Mouse (Mus musculus): ENCODE data around the gene Mto1. TPM values are rescaled to one million over a fixed set of nuclear protein-coding genes. Genes with fewer than 3 reads are reported as not detected.
A peak's percentile ranks its signal among the peaks of the same experiment; 100 is the strongest.

The Mto1 gene
- polyA plus RNA-seq (2012; rRNA removed): 27.5 and 33.9 TPM in 2 replicates

GRCm38 (mm10) chr9:78447973-78448873 lies at the start of gene Mto1, which contains the start of gene Gm17324:
Mto1 (plus strand) TSS chr9:78448208.
Gm17324 (minus strand) TSS chr9:78448786.
- peak; percentile 63 to 89 for DNase-seq (ENCODE audit: extremely low spot score in 1 of 2, low spot score in 1 of 2)

GRCm38 (mm10) chr9:78400570-78400969 lies 47.4 kb upstream of the Mto1 start:
- DNase-seq (ENCODE audit: extremely low spot score in 1 of 2, low spot score in 1 of 2): no peak

DNA sequence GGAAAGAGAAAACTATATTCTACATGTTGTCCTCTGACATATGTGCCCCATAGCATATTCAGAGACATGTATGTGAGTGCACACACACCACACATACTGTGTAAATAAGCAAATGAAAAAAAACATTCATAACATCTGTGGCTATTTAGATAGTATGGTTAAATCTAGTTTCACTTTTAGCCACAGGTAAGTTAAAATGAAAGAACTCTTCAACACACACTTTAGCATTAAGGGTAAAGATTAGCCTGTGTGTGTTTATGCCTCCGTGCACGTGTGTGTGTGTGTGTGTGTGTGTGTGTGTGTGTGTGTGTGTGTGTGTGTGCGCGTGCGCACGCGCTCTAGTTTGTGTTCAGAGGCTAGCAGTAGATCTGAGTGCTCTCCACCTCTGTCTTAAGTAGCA lies 46.4 kb upstream of the Mto1 start:
- no peak for DNase-seq (ENCODE audit: extremely low spot score in 1 of 2, low spot score in 1 of 2)

DNA sequence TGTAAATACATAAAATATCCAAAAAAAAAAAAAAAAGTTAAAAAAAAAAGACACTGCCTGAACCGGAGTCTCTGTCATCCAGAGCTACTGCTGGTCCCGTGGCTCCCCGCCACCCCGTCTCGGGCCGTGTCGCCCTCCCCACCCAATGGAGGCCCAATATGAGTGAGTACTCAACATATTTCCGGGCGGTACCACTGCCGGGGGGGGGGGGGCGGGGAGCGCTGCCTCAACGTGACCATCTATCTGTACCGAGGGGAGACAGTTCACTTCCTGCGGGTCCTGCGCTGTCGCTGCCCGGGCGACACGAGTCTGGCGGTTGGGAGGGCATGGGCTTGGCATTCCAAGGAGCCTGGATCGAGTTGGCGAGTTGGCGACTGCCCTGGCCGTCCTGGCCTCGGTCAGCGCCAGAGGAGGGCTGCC lies 20.6 kb upstream of the Mto1 start:
- DNase-seq (ENCODE audit: extremely low spot score in 1 of 2, low spot score in 1 of 2): no peak

DNA sequence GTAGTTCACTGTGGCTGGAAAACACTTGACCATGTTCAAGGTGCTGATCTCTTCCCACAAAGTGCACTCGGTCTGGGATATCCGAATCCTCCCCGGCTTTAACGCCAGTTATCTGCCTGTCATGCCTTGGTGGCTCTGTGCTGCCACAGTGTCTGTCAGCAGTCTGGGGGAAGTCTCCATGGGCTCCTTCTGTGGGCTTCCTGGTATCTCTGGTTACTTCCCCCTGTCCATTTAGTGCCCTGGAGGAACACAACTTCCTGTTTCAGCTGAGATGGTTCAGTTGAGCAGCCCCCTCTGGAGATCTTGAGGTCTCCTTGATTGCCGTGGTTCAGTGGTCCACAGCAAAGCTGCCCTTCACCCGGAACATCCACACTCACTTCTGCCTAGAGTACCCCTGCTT lies 19.8 kb upstream of the Mto1 start:
- DNase-seq (ENCODE audit: extremely low spot score in 1 of 2, low spot score in 1 of 2): no peak

GRCm38 (mm10) chr9:78428870-78429432 lies 19.1 kb upstream of the Mto1 start:
- DNase-seq (ENCODE audit: extremely low spot score in 1 of 2, low spot score in 1 of 2): no peak

- no peak for DNase-seq (ENCODE audit: extremely low spot score in 1 of 2, low spot score in 1 of 2)
These were observed 18.5 kb upstream of the Mto1 start for GRCm38 (mm10) chr9:78429551-78429950.

DNA sequence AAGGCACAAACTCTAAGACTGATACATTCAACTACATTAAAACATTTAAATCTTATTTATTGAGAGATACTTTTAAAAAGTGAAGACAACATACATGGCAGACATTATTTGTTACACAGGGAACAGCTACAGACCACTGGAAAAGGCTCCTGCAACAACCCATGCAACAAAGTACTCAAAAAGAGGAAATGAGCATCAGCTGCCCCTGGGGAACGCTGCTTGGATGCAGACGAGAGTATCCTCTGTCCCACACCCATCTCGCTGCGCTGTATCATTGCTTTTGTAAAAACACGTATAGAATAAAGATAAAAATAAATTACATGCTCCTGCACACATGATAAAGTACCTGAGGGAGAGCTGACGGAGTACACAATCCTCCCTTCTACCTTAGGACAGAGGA lies 17.5 kb upstream of the Mto1 start:
- no peak for DNase-seq (ENCODE audit: extremely low spot score in 1 of 2, low spot score in 1 of 2)

DNA sequence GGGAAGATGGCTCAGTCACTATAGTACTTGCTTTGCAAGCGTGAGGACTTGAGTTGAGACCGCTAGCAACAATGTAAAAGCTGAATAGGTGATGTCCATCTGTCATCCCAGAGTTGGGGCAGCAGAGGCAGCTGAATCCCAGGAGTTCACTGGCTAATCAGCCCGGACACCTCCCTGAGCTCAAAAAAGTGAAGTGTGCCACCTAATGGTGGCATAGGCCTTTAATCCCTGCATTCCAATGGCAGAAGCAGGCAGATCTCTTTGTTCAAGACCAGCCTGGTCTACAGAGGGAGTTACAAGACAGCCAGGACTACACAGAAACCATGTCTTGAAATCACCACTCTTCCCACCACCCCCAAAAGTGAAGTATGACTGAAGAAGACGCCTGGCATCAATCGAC lies 15.5 kb upstream of the Mto1 start:
- DNase-seq (ENCODE audit: extremely low spot score in 1 of 2, low spot score in 1 of 2): no peak

DNA sequence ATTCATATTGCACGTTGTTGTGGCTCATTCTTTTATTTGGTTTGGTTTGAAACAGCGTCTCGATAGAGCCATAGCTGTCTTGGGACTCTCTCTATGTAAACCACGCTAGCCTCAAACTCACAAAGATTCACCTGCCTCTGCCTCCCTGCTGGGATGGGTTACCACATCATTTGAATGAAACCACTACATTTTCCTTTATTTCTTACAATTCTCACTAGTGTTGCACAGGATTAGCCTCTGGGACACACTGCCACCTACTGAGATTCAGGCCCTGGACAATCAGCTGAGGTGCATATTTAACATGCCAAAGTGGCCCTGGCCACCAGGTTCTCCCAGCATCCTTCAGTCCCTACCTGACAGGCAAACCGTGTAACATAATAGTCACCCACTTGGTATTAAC lies 8.6 kb upstream of the Mto1 start:
- no peak for DNase-seq (ENCODE audit: extremely low spot score in 1 of 2, low spot score in 1 of 2)

DNA sequence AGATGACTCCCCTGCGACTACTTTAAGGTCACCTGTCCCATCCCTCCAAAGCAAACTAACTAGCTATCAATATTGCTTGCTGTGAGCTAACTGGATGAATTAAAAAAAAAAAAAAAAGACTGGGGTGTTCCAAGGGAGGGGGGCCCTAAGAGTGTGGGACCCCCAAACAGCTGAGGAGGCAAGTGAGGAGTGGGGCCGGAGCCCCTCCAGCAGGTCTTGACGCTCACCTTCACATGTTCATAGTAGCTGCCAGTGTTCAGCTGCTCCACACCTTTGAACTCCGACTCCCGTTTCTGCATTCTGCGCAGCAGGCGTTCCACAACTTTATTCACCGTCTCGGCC lies 5.8 kb upstream of the Mto1 start:
- DNase-seq (ENCODE audit: extremely low spot score in 1 of 2, low spot score in 1 of 2): no peak

- peak in 1 of 2 experiments; percentile 20 for DNase-seq (ENCODE audit: extremely low spot score in 1 of 2, low spot score in 1 of 2)
These were observed 5.2 kb upstream of the Mto1 start, which contains the start of gene Cgas for GRCm38 (mm10) chr9:78442579-78443392. Cgas (minus strand) TSS chr9:78443237.

GRCm38 (mm10) chr9:78447606-78447972 lies 419 bp upstream of the Mto1 start:
- no peak for DNase-seq (ENCODE audit: extremely low spot score in 1 of 2, low spot score in 1 of 2)

DNA sequence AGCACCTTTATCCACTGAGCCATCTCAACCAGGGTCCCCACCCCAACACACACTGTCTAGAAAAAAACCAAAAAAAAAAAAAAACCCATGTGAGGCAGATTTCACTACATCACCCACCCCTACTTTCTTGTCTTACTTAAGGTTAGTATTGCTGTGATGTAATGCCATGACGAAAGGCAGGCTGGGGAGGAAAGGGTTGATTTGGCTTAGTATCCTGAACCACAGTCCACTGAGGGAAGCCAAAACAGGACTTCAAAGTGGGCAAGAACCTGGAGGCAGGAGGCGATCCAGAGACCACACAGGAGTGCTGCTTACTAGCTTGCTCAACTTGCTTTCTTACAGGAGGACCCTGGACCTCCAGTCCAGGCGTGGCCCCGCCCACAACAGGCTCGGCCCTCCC lies 2.4 kb downstream of the Mto1 start:
- no peak for DNase-seq (ENCODE audit: extremely low spot score in 1 of 2, low spot score in 1 of 2)

- no peak for DNase-seq (ENCODE audit: extremely low spot score in 1 of 2, low spot score in 1 of 2)
These were observed 3.4 kb downstream of the Mto1 start for GRCm38 (mm10) chr9:78451382-78451781.

DNA sequence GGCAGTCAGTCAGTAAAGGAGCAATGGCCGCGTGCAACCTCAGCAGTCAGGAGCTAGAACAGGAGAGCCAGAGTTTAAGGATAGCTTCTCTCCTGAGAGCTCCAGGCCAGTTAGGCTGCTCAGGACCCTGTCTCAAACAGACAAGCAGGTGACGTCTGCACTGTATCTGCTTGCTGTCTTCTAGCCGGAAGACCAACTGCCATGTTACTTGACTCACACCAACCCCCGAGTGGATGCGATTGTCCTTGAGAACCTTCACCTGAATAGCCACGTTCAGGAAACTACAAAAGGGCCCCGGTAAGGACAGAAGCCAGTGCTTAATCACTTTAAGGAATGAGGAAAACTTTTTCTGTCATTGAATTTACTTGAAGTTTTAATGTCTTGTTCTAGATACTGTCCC lies 9.0 kb downstream of the Mto1 start:
- no peak for DNase-seq (ENCODE audit: extremely low spot score in 1 of 2, low spot score in 1 of 2)

GRCm38 (mm10) chr9:78463337-78463736 lies 15.3 kb downstream of the Mto1 start:
- DNase-seq (ENCODE audit: extremely low spot score in 1 of 2, low spot score in 1 of 2): no peak

DNA sequence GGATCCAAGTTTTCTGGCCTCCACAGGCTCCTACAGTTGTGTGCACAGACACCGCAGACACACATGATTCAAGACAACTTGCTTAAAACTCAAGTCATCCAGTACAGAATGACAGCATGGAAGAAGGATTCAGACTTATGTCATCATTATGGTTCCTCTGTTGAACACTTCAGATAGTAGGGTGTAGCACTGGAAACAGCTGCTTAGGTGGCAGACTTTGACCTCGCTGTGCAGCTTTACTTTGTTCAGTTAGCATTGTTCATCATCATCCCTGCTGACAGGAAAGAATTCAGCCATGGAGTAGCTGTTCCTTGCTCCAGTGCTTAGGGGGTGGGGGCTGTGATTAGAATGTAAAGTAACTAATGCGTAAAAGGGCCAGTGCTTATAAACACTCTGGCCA lies 17.7 kb downstream of the Mto1 start:
- no peak for DNase-seq (ENCODE audit: extremely low spot score in 1 of 2, low spot score in 1 of 2)

GRCm38 (mm10) chr9:78473588-78473987 lies 25.6 kb downstream of the Mto1 start:
- no peak for DNase-seq (ENCODE audit: extremely low spot score in 1 of 2, low spot score in 1 of 2)

DNA sequence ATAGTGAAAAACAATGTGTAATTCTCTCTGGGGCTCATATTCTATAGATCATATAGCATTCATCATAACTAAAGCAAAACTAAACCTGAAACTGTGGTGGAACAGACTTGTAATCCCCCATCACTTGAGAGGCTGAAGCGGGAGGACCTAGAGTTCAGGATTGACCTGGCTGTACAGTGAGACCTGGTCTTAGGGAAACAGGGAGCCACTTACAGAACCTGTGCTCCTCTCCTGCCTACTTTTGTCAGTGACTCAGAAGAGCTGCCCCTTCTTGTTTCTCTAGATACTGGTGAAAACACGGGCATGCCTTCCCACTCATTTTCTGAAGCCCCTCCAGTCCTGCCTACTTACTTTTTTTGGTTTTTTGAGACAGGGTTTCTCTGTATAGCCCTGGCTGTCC lies 26.3 kb downstream of the Mto1 start:
- no peak for DNase-seq (ENCODE audit: extremely low spot score in 1 of 2, low spot score in 1 of 2)

DNA sequence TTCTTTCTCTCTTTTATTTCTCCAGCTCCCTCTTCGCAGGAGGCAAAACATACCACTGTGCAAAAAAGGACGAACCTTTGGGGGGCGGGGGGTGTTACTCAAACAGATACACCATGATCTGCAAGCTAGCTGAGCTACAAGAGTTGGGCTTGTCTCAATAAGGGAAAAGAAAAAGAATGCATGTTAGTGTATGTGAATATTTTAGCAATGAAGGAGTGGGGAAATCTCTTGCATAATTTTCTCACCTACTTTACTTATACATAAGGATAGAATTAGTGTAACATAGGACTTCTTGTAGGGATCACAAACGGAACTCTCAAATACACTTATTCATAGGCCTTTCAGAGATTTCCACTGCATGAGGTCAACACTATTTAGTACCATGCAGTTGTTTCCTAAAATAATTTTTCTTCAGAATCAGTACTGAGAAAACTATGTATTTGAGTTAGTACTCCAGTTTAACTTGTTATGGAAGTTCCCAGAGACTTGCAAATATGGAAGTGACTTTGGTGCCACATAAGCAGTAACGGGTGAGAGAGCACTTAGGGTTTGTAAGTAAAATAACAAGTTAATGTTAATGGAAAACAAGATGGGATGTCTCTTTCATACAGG lies 26.9 kb downstream of the Mto1 start:
- no peak for DNase-seq (ENCODE audit: extremely low spot score in 1 of 2, low spot score in 1 of 2)
